ENCODE assay signal across 9 mouse cellular contexts in genomic region chr9:95168487-95169008, GRCm38 (mm10).
A peak's percentile ranks its signal among the peaks of the same experiment; 100 is the strongest.
DNase-seq lines count a peak whose midpoint lies in the region; ATAC-seq lines count a peak whose summit lies in the region.
"Had no signal": no experiment of that assay in that cellular context is flagged by ENCODE, and none has a peak within 500 bp of the region (broad histone marks: within the 10 kb centered on the region; RNA-seq: fewer than 3 reads in every experiment).

No protein-coding gene starts in this region.

- no peaks in the 10 kb centered on the region for H3K9me3 ChIP-seq in embryonic facial prominence, embryonic 15.5 days (replicated peaks)
- H3K9me3 ChIP-seq: midbrain, embryonic 12.5 days had no signal

- H3K27me3 ChIP-seq in embryonic facial prominence, embryonic 15.5 days, result no peaks in the 10 kb centered on the region
- H3K27me3 ChIP-seq: midbrain, embryonic 12.5 days had no signal

- peak; percentile 18 for DNase-seq in kidney, adult 11 months
- no peak for DNase-seq in kidney, postnatal 4 days
- peak; percentile 72 to 80 for DNase-seq in layer of hippocampus, postnatal 10 days (ENCODE audit: low spot score in 2 of 2)
- DNase-seq in lung, postnatal 4 days, result peak; percentile 65 to 87
- no peak for DNase-seq in thymus, postnatal 14 days
- DNase-seq in thymus, postnatal 10 days (ENCODE audit: low spot score in 2 of 2), result no peak

- H3K4me2 ChIP-seq in embryonic facial prominence, embryonic 15.5 days (replicated peaks), result no peak overlapping the region
- H3K4me2 ChIP-seq: midbrain, embryonic 12.5 days had no signal

- peak overlapping the region; percentile 17; the same call in 1 of the 2 replicates for H3K27ac ChIP-seq in embryonic facial prominence, embryonic 15.5 days (replicated peaks)
- H3K27ac ChIP-seq: midbrain, embryonic 12.5 days had no signal

- H3K4me3 ChIP-seq in embryonic facial prominence, embryonic 15.5 days (replicated peaks), result no peak overlapping the region
- H3K4me3 ChIP-seq: midbrain, embryonic 12.5 days had no signal

- ATAC-seq in embryonic facial prominence, embryonic 15.5 days (ENCODE audit: insufficient number of reproducible peaks, low FRiP score, low TSS enrichment, low read depth), result peak; percentile 79
- no peak for ATAC-seq in inflammation-experienced regulatory T-cells, adult 6 months

- no peaks in the 10 kb centered on the region for H3K36me3 ChIP-seq in embryonic facial prominence, embryonic 15.5 days
- H3K36me3 ChIP-seq: midbrain, embryonic 12.5 days had no signal

- H3K4me1 ChIP-seq in embryonic facial prominence, embryonic 15.5 days, result peaks cover 4% of the 10 kb centered on the region; the same call in 1 of the 2 replicates
- H3K4me1 ChIP-seq: midbrain, embryonic 12.5 days had no signal

- H3K9ac ChIP-seq in embryonic facial prominence, embryonic 15.5 days, result no peak overlapping the region
- H3K9ac ChIP-seq: midbrain, embryonic 12.5 days had no signal

- 60% methylated on average over 13 of the region's 13 CpGs for WGBS in embryonic facial prominence, embryonic 15.5 days

Comparison
In these comparisons a context has a peak if more than half of its experiments do, and no peak if none do; other contexts are left out.
1. DNase-seq: peak in kidney, adult 11 months (single experiment), layer of hippocampus, postnatal 10 days (2 of 2) and lung, postnatal 4 days (2 of 2); none in kidney, postnatal 4 days (0 of 2), thymus, postnatal 14 days (single experiment) and thymus, postnatal 10 days (0 of 2).